Mouse (Mus musculus) retina, adult 2 months (tissue): Measurements from ENCODE around the gene Zranb2.

ENCODE experiments used
- DNase-seq: peaks from one replicate; pipeline ENCODE4 v3.0.0-alpha.2; 2012; ENCODE audit warnings: low read depth, low spot score

Gene Zranb2

DNA sequence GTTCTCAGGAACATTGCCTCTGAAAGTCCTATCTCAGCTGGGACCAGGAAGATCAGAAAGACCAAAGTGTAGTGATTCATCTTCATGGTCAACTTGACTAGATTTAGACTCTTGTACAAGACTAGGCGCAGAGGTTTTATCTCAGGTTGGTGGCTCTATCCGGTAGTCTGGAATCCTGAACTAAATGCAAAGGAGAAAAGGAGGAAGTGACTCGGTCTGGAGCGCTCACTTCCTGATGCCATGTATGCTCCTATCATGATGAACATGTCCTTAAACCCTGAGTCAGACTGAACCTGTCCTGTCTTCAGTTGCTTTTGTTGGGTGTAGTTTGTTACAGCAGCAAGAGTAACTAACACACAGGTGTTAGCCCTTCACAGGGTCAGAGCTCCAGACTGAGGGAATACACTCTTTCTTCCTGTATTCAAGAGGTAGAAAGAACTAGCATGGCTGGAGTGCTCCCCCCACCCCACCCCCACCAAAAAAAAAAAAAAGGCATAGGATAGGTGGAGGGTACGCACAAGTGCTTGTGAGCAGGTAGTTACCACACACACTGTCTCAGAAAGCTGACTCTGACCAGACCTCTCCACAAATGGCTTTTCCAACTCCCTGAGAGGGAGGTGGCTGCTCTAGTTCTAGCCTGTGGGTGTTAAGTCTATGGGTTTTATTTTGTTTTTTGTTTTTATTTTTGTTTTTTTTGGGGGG lies 44.7 kb downstream of the Zranb2 start:
- DNase-seq, result no peak

DNA sequence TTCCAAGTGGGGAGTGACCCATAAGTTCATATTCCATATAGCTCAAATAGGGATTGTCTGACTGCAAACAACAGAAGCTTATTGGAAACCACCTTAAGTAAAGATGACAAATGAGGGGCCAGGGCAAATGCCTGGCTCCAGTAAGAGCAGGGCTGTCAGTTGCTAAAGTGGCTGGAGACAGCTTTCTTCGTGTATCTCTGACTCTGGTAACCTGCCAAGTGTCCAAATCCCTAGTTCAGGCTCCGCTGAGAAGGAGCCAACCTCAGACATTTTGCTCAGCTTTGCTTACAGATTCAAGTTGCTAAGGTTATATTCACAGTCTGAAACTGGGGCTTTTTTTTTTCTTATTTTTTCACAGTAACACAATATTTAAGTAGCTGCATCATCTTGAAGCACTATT lies 45.4 kb downstream of the Zranb2 start:
- DNase-seq, result no peak

DNA sequence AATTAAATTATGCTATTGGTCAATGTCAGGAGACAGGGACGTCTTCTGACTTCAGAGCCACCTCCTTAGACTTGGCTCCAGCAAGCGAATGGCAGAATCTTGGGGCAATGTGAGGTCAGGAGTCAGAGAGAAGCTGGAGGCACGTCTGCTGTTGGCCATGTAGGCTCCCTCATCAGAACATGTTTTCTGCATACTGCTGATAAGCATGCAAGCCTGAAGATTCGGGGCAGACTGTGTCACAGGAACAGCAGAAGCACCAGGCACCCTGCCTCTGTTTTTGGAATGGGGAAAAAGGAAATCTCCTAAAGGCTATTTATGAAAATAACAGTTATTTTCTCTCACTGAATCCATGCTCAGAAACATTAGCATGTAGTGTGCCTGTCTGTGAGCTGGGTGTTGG lies 46.3 kb downstream of the Zranb2 start:
- DNase-seq, result no peak

DNA sequence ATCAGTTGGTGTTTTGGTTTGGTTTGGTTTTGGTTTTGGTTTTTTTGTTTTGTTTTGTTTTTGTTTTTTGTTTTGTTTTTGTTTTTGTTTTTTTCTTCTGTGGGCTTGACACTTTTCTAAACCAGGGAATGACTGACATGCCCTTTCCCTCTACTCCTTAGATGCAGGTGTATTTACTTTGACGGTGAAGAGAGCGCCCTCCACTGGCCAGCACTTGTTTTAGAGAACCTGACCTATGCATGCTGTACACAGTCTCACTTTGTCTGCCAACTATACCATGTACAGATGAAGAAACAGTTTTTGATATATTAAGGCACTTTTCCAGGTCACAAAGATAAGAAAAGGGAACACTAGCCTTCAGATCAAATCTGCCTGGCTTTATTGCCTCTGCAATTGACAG lies 47.8 kb downstream of the Zranb2 start:
- no peak for DNase-seq

DNA sequence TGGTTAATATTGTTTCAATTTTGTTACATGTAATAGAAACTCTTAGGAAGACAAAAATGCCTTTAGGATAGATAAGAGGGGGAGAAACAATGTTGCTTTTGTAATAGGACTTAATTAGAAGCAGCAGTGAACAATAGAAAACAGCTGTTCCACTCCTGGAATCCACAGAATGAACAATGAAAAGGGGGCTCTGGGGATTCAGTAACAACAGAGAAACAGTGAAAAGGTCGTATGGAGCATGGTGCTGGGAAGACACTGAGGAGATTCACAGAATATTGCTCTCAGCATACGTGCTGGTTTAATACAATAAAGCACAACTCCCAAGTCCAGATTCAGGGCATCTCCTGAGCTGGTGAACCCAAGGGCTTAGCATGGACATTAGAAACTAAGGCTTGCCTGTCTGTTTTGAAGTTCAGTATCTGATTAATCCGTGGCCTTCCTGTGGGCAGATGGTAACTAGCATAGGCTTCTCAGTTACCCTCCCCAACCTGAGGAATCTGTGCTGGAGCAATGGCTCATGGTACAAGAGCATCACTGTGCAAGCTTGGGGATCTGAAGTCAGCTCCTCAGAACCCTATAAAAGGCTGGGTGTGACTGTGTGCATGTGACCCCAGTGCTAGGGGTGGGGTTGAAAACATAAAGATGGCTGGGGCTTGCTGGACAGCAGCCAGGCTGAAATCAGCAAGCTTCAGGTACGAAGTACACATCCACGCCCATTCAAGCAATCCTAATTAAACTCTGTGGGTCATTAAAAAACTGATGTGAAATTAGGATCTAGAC lies 48.9 kb downstream of the Zranb2 start:
- DNase-seq, result no peak

DNA sequence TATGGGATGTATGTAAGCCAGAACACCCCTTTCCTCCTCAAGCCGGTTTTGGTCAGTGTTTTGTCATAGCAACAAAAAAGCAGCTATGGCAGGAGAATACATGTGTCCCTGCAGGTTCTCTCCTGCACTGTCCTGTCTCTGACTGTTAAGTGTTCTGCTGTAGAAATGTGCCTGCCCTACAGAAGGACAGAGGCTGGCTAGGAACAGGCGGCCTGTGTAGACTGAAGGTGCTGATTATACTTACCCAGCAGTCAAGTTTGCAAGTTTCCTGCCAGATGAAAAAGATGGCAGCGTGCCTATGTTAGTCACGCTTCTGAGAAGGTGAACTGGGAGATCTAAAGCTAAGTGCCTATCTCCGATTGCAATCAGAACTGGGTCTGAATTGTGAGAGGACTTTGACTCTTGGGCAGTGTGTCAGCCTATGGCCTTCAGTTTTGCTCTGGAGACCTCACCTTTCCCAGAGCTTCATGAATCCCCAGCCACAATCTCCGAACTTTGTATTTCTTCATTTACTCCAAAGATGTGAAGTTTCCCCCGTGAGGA lies 63.9 kb downstream of the Zranb2 start:
- DNase-seq, result no peak
